Mouse (Mus musculus): ENCODE measurements at regions not wholly inside any gene's neighbourhood (a gene's known extent, or its start where the extent isn't known, plus 50 kb on each side); places are given as distances from the start of the nearest gene placed in this dataset.
"Not testable (repeated sequence)": the region's sequence is repeated elsewhere in the genome, so short reads cannot be mapped to it uniquely, and the experiment has no call there.

DNA sequence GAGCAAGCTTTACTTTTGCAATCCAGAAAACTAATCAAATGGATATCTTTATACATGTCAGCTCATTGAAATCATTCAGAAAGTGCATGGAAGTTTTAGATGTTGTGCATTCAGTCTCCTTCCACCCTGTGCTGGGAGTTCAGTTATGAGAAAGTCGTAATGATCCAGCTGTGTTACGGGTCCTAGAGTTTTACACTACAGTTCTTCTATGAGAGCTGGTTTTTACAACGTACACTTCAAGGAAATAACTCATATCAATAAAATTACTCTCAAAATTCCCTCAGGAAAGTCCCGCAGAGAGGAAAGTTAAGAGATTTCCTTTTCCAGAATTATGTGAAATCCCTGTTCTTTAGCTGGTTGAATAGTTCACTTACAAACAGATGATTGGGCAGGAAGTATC lies 418.1 kb upstream of the Slc10a2 start:
- in situ Hi-C loops (cut with MboI, MseI): no loop called here

DNA sequence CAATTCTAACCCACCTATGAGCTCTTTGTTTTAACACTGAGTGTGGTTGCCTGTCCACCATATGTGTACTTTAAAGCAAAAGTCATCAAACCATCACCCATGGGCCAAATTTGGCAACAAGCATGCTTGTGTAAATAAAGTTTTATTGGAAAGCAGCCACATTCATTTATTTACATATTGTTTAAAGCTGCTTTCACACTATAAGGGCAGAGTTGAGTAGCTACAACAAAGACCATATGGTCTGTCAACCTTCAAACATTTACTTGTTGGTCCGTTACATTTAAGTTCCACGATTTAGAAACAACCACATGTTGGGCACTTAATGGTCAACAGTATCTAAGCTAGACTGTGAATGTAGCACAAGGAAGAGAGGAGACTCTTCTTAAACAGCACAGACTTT lies 390.7 kb upstream of the Slc10a2 start:
- in situ Hi-C loops (cut with MboI, MseI): no loop called here

DNA sequence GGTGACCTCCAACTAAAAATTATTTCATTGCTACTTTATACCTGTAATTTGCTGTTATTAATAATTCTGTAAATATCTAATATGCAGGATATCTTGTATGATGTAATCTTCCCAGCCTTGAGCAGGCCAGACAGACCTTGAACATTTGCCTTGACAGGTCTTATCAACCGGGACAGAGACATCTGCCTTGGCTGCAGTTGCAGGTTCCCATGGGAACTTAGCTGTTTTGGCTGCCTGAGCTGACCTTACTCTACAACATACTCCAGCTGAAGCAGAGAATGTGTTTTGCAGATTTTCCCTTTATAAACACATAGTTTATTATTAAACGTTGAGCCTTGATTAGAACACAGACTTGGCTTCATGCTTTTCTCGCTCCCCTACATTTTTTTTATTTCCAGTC lies 385.3 kb upstream of the Slc10a2 start:
- in situ Hi-C loops (cut with MboI, MseI): no loop called here

DNA sequence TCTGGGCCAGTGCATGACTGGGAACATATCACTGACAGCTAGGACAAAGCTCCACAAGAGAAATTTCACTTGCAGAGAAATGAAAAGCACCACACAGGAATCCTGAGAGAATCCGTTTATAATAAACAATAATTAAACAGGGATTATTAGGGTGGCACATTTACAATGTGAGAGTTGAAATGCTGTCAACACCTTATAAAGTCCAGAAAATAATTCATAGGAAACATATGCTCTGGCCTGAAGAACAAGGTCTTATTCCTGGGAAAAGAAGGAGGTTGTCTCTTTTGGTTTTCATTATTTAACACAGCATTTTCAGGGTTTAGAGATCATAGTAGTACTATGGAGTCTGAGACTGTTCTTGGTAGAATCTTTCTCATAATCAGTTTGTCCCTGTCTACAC lies 377.8 kb upstream of the Slc10a2 start:
- in situ Hi-C loops (cut with MboI, MseI): loop anchor here (10.0 kb wide), 1 partner anchor 1502 kb away; no protein-coding TSS in a partner anchor

DNA sequence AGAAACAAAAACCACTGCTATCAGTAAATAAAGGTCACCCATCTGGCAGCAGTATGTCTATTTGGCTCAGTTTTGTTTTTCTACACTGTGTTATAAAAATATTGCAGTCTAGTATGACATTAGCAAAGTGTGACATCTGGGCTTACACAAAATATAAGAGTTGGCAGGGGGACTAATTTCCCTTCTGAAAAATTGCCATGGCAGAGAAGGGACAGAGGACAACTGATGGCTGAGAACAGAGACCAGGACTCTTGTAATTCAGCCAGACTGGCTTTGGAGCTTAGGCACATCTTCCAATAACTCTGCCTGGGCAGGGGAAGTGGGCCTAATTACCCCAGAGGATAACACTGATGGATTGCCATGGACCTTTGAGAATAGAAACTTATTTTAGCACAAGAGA lies 367.8 kb upstream of the Slc10a2 start:
- in situ Hi-C loops (cut with MboI, MseI): no loop called here

DNA sequence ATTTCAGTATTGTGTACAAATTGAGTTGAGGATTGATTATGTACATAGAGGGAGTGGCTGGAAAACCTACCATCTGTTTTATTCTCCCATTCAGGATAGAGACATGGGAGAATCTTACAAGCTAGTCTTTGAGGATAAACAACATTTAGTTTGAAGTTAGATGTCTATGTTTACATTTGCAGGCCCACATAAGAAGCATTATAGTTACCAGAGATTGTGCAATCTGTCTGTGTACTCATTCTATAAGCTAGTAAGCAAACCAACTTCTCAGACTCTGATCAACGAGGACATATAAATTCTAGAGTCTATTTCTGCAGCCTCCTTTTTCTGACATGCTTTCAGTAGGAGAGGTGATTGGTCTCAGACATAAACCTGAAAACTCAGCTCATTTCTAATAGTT lies 367.4 kb upstream of the Slc10a2 start:
- in situ Hi-C loops (cut with MboI, MseI): no loop called here

DNA sequence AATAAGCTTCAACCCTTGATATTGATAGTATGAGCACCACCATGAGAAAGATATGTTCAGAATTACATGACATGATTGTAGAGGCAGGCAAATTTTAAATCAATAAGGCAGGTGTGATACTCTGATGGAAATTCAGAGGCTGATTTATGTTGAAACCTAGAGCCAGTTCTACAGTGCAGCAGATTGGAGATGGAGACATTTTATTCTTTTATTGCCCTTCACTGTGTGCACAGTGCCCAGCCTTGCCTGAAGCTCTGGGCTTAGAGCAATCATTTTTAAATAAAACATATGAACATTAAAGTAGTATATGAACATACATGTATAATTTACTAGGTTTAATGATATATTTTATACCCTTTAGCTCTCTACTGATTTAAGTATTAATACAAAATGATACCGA lies 352.5 kb upstream of the Slc10a2 start:
- in situ Hi-C loops (cut with MboI, MseI): no loop called here

DNA sequence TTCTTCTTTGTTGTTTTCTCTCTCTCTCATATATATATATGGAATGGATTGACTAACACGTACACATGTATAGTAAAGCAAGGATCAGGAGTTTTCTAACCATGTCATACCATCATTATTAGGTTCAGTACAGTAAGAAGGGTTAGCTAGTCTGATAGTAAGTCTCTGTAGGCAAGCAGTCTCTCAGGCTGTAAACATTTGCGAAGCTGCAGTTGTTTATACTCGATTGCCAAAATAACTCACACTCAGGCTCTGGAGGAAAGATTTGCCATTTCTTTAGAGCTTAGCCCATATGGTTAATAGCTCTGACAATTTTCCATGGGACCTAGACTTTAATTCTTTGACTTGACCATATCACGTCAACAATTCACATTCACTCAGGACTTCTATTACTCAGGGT lies 348.3 kb upstream of the Slc10a2 start:
- in situ Hi-C loops (cut with MboI, MseI): no loop called here

DNA sequence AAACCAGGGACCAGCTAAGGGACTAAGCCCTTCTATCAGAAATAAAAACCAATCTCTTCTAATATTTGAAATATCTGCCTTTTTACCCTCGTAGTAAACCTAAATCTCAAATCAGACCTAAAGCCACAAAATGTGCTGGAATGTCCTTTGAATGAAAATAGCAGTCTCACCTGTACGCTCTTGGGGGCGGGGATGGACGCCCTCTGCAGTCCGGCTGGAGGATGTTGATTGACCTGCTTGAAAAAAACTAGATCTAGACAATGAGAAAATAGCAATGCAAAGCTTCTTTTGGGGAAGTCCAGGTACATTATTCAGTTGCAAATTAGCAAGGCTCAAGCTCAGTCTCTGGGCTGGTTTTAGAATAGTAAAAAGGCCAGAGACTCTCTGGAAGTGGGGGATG lies 337.1 kb upstream of the Slc10a2 start:
- in situ Hi-C loops (cut with MboI, MseI): not testable (repeated sequence)

DNA sequence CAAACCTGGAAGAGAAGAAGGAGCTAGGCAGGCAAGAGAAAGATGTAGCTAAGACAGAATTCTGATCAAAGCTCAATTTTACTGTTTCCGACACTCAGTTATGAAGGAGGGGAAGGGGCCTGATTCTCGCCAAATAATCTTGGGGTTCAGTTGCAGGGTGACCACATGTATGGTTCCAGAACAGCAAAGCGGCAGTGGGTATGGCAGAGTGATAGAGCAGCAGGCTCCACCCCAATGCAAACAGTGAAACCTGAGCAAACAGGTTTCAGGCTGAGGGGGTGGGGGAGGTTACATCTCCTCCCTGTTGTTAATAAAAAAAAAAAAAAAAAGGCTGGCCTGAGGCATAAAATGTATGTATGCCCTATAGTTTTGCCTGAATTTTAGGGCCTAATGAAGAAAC lies 335.3 kb upstream of the Slc10a2 start:
- in situ Hi-C loops (cut with MboI, MseI): not testable (repeated sequence)

DNA sequence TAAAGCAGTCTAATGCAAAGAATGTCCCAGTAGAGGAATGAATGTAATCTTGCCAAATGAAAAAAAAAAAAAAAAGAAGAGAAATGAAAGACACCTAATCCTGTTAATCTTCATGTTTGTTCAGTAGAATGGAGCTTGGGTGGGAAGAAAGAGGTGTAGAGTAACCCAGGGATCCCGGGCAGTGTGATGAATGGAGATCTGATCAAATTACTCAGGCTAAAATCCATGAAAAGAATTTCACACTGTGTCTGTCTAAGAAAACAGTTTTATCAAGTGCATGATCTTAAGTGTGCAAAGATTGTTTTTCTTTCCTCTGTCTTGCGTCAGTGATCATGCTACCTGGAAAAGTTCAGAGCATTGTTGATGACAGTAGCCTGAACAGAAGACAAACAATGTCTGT lies 333.9 kb upstream of the Slc10a2 start:
- in situ Hi-C loops (cut with MboI, MseI): no loop called here

DNA sequence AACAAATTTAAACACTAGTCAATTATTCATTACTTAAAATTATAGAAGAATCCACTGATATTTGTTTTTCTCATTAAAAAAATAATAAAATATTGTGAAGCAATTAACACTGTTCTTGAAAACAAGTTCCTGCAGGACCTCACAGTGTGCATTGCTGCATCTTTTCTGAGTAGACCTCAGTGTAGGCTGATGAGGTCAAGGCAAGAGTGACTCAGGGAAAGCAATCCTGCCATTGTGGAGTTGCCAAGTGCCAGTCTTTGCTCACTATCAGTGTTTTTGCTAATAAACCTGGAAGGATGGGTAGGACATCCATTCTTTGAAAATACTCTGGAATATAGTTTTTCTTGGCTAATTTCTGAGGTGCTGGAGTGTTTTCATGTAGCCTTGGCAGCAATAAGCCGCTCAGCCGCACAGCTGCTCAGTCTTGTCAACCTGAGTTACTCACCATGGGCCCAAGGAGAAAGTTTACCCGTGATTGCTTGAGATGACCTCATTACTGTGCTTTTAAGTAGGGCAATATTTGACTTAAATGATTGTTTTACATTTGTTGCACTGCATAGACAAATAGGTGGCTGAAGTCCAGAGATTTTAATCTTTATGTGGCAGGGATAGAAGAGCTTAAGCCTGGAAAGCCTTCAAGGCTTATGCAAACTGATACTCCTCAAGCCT lies 323.3 kb upstream of the Slc10a2 start:
- in situ Hi-C loops (cut with MboI, MseI): no loop called here

DNA sequence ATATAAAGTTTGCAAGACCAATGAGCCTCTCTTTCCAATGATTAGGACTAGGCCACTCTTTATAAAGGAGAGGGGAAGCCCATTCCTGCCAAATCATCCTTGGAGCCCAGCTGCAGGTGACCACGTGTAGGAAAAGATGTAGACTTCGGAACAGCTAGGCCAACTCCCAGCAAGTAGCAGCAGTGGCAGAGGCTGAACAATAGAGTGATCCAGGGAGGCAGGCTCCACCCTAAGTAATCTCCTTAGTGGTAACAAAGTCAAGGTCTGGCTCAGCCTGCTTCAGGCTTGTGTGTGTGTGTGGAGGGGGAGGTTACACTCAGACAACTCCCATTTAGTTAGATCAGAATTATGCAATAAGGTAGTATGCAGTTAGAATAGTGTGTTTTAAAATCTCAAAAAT lies 311.7 kb upstream of the Slc10a2 start:
- in situ Hi-C loops (cut with MboI, MseI): not testable (repeated sequence)

DNA sequence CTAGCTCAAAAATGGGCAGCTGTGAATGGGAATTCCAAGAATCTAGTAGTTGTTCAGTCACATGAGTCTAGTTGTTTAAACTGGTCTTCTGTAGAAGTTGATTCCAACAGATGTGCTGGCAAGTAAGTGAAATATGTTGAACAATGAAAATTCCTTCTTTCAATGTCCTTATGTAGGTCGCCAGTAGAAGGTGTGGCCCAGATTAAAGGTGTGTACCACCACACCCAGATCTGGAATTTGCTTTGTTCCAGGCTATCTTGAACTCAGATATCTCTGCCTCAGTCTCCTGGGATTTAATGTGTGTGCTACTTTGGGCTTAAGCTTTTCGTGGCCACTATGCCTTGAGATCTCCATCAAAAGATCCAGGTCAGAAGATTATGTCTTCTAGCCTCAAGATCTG lies 279.7 kb upstream of the Slc10a2 start:
- in situ Hi-C loops (cut with MboI, MseI): no loop called here

DNA sequence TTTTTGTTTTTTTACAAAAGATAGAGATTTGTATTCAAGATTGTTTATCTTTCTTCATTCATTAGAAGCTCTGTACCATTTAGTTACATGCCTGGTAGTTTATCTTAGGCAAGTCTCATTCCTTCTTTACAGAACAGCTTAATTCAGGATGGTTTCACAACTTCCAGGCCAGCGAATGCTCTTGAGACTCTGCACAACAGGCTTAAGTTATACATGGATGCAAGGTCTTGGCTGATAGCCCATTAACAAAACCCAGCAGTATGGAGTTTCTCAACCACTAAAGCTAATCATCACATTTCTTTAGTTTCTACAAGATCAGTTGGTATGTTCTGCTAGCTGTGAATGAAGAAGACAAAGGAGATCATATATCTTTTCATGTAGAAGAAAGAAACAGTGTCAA lies 272.9 kb upstream of the Slc10a2 start:
- in situ Hi-C loops (cut with MboI, MseI): no loop called here

DNA sequence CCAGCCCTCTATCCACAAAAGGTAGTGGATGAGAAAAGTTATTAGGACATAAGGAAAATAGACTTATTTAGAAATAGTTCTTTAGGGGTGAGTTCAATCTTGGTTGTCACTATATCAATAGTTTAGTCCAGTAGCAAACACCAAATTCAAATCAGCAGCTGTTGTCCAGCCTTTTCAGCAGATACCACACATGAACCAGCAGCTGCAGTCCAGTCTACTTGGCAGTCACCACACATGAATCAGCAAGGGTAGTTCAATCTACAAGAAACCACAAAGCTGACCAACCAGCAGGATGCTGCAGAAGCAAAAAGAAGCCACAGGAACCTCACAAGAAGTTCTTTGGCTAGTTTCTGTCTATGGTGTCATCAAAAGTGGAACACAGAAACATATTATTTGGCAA lies 234.8 kb upstream of the Slc10a2 start:
- in situ Hi-C loops (cut with MboI, MseI): no loop called here

DNA sequence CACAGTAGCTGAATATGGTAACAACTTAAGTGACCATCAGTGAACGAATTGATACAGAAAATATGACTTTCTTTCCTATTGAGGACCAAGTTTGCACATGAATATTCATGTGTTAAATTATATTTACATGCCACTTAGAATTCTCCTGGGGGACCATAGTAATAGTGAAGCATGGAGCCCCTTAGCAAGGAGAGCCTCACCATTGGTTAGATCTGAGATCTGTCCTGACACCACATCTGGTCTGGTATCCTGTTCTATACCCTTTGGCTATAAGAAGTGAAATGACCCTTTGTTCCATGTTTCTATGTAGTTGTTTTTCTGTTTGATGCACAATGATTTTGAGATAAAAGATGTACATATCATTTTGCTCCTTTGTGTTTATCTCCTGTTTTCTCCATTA lies 209.4 kb upstream of the Slc10a2 start:
- in situ Hi-C loops (cut with MboI, MseI): no loop called here

DNA sequence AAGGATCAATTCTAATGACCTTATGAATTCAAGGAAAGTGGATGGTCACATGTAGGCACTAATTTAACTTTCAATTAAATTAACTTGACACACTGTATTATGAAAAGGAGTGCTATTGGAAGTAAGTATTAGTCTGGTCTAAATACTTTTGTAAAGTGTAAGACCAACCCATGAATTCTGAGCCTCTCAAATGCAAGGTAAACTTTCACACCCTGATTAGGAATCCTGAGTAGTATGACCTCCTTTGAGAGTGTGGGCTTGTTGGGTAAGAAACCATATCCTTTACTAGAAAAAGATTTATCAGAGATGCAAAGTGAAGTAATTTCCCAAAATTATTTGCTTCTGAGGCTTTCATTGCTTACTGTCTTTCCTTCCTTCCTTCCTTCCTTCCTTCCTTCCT lies 194.8 kb upstream of the Slc10a2 start:
- in situ Hi-C loops (cut with MboI, MseI): loop anchor here (10.0 kb wide), 1 partner anchor 465 kb away; no protein-coding TSS in a partner anchor

DNA sequence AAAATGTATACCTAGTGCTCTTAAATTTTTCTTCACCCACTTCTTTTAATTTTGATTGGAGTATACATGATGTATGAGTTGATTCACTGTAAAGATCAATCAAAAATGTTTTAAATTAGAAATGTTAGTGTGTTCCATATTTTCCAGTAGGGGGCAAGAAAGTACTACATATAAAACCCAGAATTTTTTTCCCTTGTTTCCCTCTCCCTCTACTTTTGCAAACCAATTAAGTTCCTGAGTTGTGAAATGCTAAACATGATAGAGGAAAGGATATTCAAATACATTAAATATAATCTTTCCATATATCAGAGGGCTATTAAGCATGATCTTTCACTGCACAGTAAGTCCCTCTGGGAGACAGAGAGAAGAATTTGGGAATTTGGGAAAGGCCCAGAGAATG lies 192.0 kb upstream of the Slc10a2 start:
- in situ Hi-C loops (cut with MboI, MseI): no loop called here

DNA sequence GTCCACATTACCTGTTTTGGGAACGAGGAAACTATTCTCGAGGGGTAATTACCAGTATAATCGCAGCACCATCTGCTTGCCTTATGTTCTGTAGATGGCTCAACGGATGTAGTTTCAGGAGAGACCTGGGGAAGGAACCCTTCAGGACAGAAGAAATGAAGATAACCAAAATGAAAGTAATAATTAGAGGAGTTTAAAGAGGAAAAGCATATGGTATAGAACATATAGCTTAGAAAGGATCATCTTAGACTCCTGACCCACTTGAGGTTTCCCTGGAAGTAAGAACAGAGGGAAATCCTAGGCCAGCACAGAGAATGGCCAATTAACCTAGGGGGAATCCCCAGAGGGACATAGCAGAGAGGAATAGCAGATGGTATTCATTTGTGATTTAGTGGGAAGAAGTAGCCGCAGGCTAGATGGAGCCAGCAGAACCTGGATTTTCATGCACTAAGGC lies 180.6 kb upstream of the Slc10a2 start:
- in situ Hi-C loops (cut with MboI, MseI): no loop called here

DNA sequence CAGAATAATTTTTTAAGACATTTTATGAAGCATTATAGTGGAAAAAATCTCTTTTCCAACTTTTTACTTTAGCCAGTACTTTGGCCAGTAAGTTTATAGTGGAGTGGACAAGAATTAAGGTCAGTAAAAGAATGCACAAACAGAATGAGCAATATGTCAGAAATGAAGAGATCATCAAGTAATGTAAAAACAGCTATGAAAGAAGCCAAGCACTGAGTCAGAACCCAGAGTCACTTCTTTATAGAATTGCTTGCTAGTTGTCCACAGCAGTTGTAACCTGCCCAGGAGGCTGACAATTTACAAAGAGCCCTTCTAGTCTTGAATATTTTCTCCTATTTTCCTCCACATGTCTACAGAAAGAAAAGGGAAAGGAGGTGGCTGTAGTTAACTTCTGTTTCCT lies 178.6 kb upstream of the Slc10a2 start:
- in situ Hi-C loops (cut with MboI, MseI): no loop called here

DNA sequence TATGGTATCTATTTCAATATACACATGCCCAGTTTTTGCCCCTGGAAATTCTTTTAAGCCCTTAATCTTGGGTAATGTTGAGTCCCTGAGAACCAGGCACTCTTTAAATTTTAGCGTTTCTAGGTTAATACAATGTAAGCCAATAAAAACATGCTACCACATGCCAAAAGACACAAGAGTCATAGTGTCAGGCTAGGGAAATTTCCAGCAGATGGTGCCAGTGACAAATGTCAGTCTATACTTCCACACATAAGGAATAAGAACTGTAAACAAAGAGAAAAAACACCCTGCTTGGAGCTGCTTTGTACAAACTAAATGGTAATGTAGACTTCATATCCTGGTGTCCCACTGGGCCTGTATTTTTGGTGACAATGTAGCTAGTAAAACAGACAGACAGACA lies 157.2 kb upstream of the Slc10a2 start:
- in situ Hi-C loops (cut with MboI, MseI): no loop called here

DNA sequence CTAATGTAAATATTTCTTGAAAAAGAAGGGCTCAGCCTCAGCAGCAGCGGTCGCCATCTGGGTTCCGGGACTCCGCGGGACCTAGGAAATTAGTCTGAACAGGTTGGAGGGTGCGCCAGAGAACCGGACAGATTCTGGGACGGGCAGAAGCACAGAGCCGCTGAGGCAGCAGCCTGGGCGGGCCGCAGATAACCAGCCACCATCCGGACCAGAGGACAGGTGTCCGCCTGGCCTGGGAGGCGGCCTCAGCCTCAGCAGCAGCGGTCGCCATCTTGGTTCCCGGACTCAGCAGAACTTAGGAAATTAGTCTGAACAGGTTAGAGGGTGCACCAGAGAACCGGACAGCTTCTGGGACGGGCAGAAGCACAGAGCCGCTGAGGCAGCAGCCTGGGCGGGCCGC lies 136.7 kb upstream of the Slc10a2 start:
- in situ Hi-C loops (cut with MboI, MseI): not testable (repeated sequence)

All from T-helper 1 cell (primary cell).